Mouse (Mus musculus) brain, embryonic 14.5 days (tissue): ENCODE results near the gene Ascc1.

Experiments used
- CTCF ChIP-seq: fragments of 200-500 bp; IDR thresholded peaks from 2 replicates; pipeline ENCODE4 v1.5.1; 2012; ENCODE audit warnings: inconsistent platforms, mild to moderate bottlenecking, moderate library complexity, borderline replicate concordance; ENCODE audit not compliant: insufficient read depth, insufficient read length; ENCODE audit errors: extremely low read depth
- POLR2A ChIP-seq: fragments of 200-500 bp; IDR thresholded peaks from 2 replicates; pipeline ENCODE4 v1.6.1; 2012; ENCODE audit warnings: mild to moderate bottlenecking, inconsistent platforms, borderline replicate concordance; ENCODE audit not compliant: poor library complexity, insufficient read depth, insufficient read length, severe bottlenecking; ENCODE audit errors: extremely low read depth

DNA sequence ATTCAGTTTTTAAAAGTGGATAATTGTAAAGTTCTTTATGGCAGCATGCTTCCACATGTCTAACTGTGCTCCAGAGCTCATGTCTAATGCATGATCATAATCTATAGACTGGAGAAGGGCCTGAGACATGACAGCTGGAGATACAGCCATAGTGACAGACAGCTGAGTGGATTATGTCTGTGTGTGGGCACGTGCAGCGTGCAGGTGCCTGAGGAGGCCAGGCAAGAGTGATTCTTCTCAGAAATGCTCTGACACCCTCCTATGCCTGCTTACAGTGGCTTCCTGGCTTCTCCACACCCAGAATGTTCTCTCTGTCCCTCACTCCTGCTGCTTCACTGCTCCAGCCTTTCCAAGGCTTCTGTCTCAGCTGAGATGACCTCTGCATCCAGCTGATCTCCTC, 91.1 kb downstream of the Ascc1 start:
- TF ChIP-seq CTCF, result no peak
- no peak for TF ChIP-seq POLR2A
